Mouse (Mus musculus) T-helper 1 cell (primary cell): ENCODE results near the gene Pcif1.
"Not testable (repeated sequence)": the region's sequence is repeated elsewhere in the genome, so short reads cannot be mapped to it uniquely, and the experiment has no call there.

Experiments
- in situ Hi-C: fragments of 300-600 bp; cut with MboI, MseI; formaldehyde crosslinking; loops from one replicate; pipeline ENCODE4 v1.15.1; 2025; ENCODE audit warnings: high pct_unique_total_duplicates

Gene Pcif1

DNA sequence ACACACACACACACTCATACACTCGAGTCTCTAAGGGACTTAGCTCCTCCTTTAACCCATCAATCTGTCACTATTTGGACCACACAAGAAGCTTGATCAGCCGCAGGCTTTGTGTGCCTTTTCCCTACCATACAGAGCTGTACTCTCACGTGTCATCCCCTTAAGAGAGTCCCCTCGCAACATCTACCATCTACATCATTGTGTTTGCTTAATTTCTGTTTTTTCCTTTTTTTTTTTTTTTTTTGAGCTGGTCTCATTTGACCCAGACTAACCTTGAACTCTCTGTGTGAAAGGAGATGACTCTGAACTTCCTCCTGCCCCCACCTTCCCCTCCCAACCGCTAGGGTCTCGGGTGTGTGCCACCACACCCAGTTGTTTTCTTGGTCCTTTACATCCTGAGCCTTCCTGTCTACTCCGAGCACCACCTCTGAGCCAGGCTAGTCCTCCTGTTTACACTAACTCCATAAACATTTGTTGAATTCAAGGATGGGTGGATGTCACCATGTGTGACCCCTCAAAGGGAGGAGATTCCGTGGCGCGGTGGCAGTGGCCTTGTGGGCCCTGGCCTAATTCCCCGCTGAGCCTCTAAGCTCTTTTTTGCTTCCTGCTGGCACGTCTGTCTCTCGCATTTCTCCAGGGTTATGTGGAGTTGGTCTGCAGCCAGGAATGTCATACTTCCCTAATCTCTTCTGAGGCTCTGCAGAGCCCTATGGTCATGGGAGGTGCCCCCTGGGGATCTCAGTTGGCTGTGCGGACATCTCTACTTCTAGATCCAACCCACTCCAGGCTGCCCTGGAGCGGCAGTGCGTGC, 12.2 kb upstream of the Pcif1 start:
- in situ Hi-C loops: no loop called here

- in situ Hi-C loops: no loop called here
These were observed 11.5 kb upstream of the Pcif1 start for GRCm38 (mm10) chr2:164867566-164867965.

- in situ Hi-C loops: no loop called here
These were observed 10.6 kb upstream of the Pcif1 start for GRCm38 (mm10) chr2:164868491-164868890.

GRCm38 (mm10) chr2:164871602-164872303, 7.4 kb upstream of the Pcif1 start:
- in situ Hi-C loops: no loop called here

GRCm38 (mm10) chr2:164873621-164874020, 5.5 kb upstream of the Pcif1 start:
- in situ Hi-C loops: no loop called here

- in situ Hi-C loops: no loop called here
These were observed 4.8 kb upstream of the Pcif1 start for GRCm38 (mm10) chr2:164874239-164874769.

- in situ Hi-C loops: not testable (repeated sequence)
These were observed 3.5 kb upstream of the Pcif1 start for GRCm38 (mm10) chr2:164875648-164876047.

DNA sequence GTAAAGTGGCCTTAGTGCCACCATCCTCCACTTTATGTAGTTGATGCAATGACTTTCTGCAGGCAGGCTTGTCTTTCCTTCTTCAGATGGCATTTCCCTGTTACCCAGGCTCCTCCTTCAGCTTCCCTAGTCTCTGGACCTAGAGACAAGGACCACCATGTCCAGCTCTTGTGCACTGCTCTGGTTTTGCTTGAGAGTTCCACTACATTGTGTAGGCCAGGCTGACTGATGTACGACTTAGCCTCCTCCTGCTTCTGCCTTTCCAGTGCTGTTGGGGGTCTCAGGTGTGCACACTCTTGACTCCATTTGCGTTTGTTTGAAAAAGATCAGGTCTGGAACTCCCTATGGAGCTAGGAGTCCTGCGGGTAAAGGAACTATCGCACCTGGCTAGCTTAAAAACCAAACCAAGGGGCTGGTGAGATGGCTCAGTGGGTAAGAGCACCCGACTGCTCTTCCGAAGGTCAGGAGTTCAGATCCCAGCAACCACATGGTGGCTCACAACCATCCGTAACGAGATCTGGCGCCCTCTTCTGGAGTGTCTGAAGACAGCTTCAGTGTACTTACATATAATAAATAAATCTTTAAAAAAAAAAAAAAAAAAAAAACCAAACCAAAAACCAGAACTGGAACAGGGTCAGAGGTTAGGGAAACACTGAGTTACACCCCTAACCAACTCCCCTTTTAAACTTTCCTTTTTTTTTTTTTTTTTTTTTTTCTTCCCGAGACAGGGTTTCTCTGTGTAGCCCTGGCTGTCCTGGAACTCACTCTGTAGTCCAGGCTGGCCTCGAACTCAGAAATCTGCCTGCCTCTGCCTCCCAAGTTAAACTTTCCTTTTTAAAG, 1.5 kb upstream of the Pcif1 start:
- in situ Hi-C loops: not testable (repeated sequence)

- in situ Hi-C loops: no loop called here
These were observed 436 bp upstream of the Pcif1 start for GRCm38 (mm10) chr2:164878509-164879227.

DNA sequence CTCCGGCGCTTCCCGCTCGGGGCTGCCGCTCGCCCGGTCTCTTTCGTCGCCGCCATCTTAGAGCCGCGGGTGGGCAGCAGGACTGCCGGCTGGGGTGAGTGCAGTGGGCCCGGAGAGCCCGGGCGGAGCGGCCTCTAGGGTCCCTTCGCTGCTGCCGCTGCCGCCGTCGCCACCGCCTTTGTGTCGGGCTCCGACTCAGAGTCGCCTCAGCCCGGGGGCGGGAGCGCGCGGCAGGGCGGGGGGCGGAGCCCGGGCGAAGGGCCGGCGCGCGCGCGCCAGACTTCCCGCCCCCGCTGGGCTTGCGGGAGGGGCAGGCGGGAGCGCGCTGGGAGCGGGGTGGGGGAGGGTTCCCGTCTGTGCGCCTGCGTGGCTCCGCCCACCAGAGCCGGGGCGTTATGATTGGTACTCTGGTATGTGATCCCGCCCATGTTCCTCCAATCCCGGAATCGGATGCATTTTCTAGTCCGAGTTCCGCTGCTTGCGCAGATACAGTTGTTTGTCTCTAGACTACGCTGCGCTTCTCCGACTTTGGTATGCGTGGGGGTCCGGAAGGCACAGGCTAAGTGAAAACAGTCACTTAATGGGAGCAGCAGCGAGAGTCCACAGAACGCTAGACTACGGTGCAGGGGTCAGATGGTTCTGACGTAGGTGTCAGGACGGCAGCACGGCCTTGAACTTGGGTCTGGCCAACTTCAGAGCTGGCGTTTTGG, 619 bp downstream of the Pcif1 start:
- in situ Hi-C loops: no loop called here

- in situ Hi-C loops: no loop called here
These were observed 3.5 kb downstream of the Pcif1 start for GRCm38 (mm10) chr2:164882619-164883018.

- in situ Hi-C loops: no loop called here
These were observed 6.7 kb downstream of the Pcif1 start for GRCm38 (mm10) chr2:164885788-164886187.

GRCm38 (mm10) chr2:164886617-164887016, 7.5 kb downstream of the Pcif1 start:
- in situ Hi-C loops: no loop called here

DNA sequence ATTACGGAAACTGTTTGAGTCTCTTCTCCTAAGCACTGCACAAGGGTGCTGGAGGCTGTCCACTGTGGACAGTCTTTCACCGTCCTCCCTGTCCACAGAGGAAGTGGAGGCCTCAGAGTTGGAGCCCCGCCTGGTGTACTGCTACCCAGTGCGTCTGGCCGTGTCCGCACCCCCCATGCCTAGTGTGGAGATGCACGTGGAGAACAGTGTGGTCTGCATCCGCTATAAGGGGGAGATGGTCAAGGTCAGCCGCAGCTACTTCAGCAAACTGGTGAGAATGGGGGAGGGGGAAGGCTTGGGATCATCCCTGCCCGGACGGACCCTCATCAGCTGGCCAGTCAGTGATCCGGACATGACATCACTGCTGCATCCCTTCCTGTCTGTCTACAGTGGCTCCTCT, 9.9 kb downstream of the Pcif1 start:
- in situ Hi-C loops: no loop called here

DNA sequence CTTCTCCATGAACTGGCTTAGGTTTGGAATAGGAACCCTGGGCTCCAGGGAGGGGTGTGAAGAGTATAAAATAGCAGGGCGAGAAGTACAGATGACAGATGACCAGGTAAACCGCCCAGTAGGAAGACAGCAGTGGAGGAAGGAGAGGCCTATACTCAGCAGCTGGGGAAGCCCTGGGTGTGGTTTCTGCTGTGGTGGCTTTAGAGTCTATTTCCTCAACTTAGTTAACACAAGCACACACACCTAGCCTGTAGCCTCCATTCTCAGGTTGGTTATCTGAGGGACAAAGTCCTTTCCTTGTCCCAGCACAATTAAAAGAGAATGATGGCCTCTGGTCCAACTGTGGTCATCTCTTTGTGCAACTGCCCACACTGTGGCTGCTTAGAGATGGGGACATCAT, 10.9 kb downstream of the Pcif1 start:
- in situ Hi-C loops: no loop called here

GRCm38 (mm10) chr2:164890411-164891049, 11.4 kb downstream of the Pcif1 start:
- in situ Hi-C loops: no loop called here

GRCm38 (mm10) chr2:164891056-164891834, 12.1 kb downstream of the Pcif1 start:
- in situ Hi-C loops: no loop called here

- in situ Hi-C loops: no loop called here
These were observed 13.0 kb downstream of the Pcif1 start for GRCm38 (mm10) chr2:164891908-164892695.
